Mouse (Mus musculus) lung, adult 2 months (tissue): ENCODE results near the gene Tom1.

Experiments used
- CTCF ChIP-seq: fragments of 200-500 bp; IDR thresholded peaks from 2 replicates; pipeline ENCODE4 v1.5.1; 2011; ENCODE audit warnings: mild to moderate bottlenecking, low read length, control low read depth; ENCODE audit not compliant: insufficient read depth
- POLR2A ChIP-seq: fragments of 200-500 bp; IDR thresholded peaks from 2 replicates; pipeline ENCODE4 v1.6.1; 2011; ENCODE audit warnings: low read depth, mild to moderate bottlenecking, control low read depth, low read length, borderline replicate concordance; ENCODE audit errors: extremely low read depth

DNA sequence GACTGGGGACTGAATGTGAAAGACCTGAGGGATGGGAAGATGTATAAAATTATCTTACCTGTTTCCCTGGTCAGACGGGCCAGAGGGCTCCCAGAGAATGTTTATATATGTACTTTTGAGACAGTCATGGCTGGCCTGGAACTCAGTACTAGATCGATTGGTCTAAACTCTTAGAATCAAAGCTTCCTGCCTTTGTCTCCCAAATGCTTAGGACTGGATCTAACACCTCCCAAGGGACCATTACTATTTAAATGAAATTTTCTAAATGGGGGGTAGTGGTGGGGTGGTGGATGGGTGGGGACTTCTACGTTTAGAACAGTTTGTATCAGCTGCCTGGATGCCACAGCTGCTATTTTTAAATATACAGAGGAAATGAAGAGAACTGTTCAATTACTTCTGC, 19.5 kb upstream of the Tom1 start:
- TF ChIP-seq CTCF (no peak), POLR2A (no peak)
